Mouse (Mus musculus) erythroblast, embryonic 14.5 days (primary cell): ENCODE measurements around the gene Olig1. TPM values are rescaled to one million over a fixed set of nuclear protein-coding genes. Genes with fewer than 3 reads are reported as not detected.

Source experiments
- H3K27me3 ChIP-seq: 2 replicates; pipeline ENCODE4 v1.6.1; 2012; ENCODE audit warnings: inconsistent platforms; ENCODE audit not compliant: control insufficient read depth
- H3K36me3 ChIP-seq: 2 replicates; pipeline ENCODE4 v1.6.1; 2012; ENCODE audit warnings: mild to moderate bottlenecking, inconsistent platforms; ENCODE audit not compliant: control insufficient read depth
- H3K4me1 ChIP-seq: 2 replicates; pipeline ENCODE4 v1.6.1; 2012; ENCODE audit warnings: inconsistent platforms; ENCODE audit not compliant: control insufficient read depth
- H3K4me3 ChIP-seq: replicated peaks from 2 replicates; pipeline ENCODE3; 2012; ENCODE audit warnings: moderate library complexity, mild to moderate bottlenecking, inconsistent platforms
- H3K9me3 ChIP-seq: 2 replicates; pipeline ENCODE4 v1.6.1; 2012; ENCODE audit warnings: low read length, inconsistent platforms, mixed read lengths; ENCODE audit not compliant: control insufficient read depth
- GATA1 ChIP-seq: IDR thresholded peaks from 2 replicates; pipeline ENCODE4 v1.6.1; 2012; ENCODE audit warnings: low read length, inconsistent platforms, mixed read lengths
- TAL1 ChIP-seq: IDR thresholded peaks from 3 replicates; pipeline ENCODE4 v1.6.1; 2012; ENCODE audit warnings: low read length, inconsistent platforms, mixed read lengths
- polyA plus RNA-seq: library from polyadenylated mRNA; stranded (reverse); fragments of >175 nt; gene quantifications from 2 replicates; pipeline ENCODE4 v1.2.3, GENCODE M21; 2012

Olig1 gene
- polyA plus RNA-seq, 1 experiment, result not detected

GRCm38 (mm10) chr16:91300641-91301441 lies 31.3 kb downstream of the Olig1 start:
- no peaks in the 10 kb centered on the region for H3K36me3 ChIP-seq
- H3K27me3 ChIP-seq, result peaks cover 4% of the 10 kb centered on the region
- TF ChIP-seq TAL1 (no peak), GATA1 (no peak)
- no peak overlapping the region for H3K4me3 ChIP-seq
- no peaks in the 10 kb centered on the region for H3K4me1 ChIP-seq
- no peaks in the 10 kb centered on the region for H3K9me3 ChIP-seq

GRCm38 (mm10) chr16:91301454-91301853 lies 31.9 kb downstream of the Olig1 start:
- H3K9me3 ChIP-seq, result no peaks in the 10 kb centered on the region
- peaks cover 4% of the 10 kb centered on the region for H3K27me3 ChIP-seq
- no peak overlapping the region for H3K4me3 ChIP-seq
- no peaks in the 10 kb centered on the region for H3K36me3 ChIP-seq
- no peaks in the 10 kb centered on the region for H3K4me1 ChIP-seq
- TF ChIP-seq GATA1, result no peak
- TF ChIP-seq TAL1, result no peak

- H3K36me3 ChIP-seq, result no peaks in the 10 kb centered on the region
- H3K27me3 ChIP-seq, result peaks cover 6% of the 10 kb centered on the region
- TF ChIP-seq GATA1 (no peak), TAL1 (no peak)
- H3K4me1 ChIP-seq, result no peaks in the 10 kb centered on the region
- no peak overlapping the region for H3K4me3 ChIP-seq
- H3K9me3 ChIP-seq, result no peaks in the 10 kb centered on the region
Measured at GRCm38 (mm10) chr16:91303776-91304709, 34.5 kb downstream of the Olig1 start.

GRCm38 (mm10) chr16:91305512-91306111 lies 36.0 kb downstream of the Olig1 start:
- Histone ChIP-seq H3K4me3 (no peak overlapping the region), H3K27me3 (peaks cover 6% of the 10 kb centered on the region), H3K9me3 (no peaks in the 10 kb centered on the region), H3K36me3 (no peaks in the 10 kb centered on the region), H3K4me1 (no peaks in the 10 kb centered on the region)
- TF ChIP-seq TAL1 (no peak), GATA1 (no peak)

- Histone ChIP-seq H3K4me1 (peaks cover 4% of the 10 kb centered on the region), H3K27me3 (peaks cover 14% of the 10 kb centered on the region), H3K9me3 (no peaks in the 10 kb centered on the region), H3K4me3 (no peak overlapping the region), H3K36me3 (no peaks in the 10 kb centered on the region)
- no peak for TF ChIP-seq GATA1
- no peak for TF ChIP-seq TAL1
Measured at GRCm38 (mm10) chr16:91309872-91310271, 40.3 kb downstream of the Olig1 start.

- H3K4me3 ChIP-seq, result no peak overlapping the region
- H3K36me3 ChIP-seq, result no peaks in the 10 kb centered on the region
- TF ChIP-seq TAL1 (no peak), GATA1 (no peak)
- H3K9me3 ChIP-seq, result no peaks in the 10 kb centered on the region
- peaks cover 4% of the 10 kb centered on the region for H3K4me1 ChIP-seq
- peaks cover 18% of the 10 kb centered on the region for H3K27me3 ChIP-seq
Measured at GRCm38 (mm10) chr16:91312921-91313320, 43.3 kb downstream of the Olig1 start.

GRCm38 (mm10) chr16:91314114-91314775 lies 44.7 kb downstream of the Olig1 start:
- no peaks in the 10 kb centered on the region for H3K36me3 ChIP-seq
- H3K4me3 ChIP-seq, result no peak overlapping the region
- no peaks in the 10 kb centered on the region for H3K9me3 ChIP-seq
- peaks cover 16% of the 10 kb centered on the region for H3K27me3 ChIP-seq
- TF ChIP-seq GATA1 (no peak), TAL1 (no peak)
- H3K4me1 ChIP-seq, result peaks cover 4% of the 10 kb centered on the region

- no peak overlapping the region for H3K4me3 ChIP-seq
- H3K36me3 ChIP-seq, result no peaks in the 10 kb centered on the region
- TF ChIP-seq TAL1 (no peak), GATA1 (no peak)
- no peaks in the 10 kb centered on the region for H3K4me1 ChIP-seq
- H3K27me3 ChIP-seq, result peaks cover under 1% of the 10 kb centered on the region
- H3K9me3 ChIP-seq, result no peaks in the 10 kb centered on the region
Measured at GRCm38 (mm10) chr16:91320191-91320590, 50.6 kb downstream of the Olig1 start.

GRCm38 (mm10) chr16:91320608-91321007 lies 51.0 kb downstream of the Olig1 start:
- TF ChIP-seq TAL1 (no peak), GATA1 (no peak)
- no peak overlapping the region for H3K4me3 ChIP-seq
- no peaks in the 10 kb centered on the region; the same call in 1 of the 2 replicates for H3K27me3 ChIP-seq
- no peaks in the 10 kb centered on the region for H3K4me1 ChIP-seq
- H3K9me3 ChIP-seq, result no peaks in the 10 kb centered on the region
- H3K36me3 ChIP-seq, result no peaks in the 10 kb centered on the region

Other genes with a start within 250 kb of the Olig1 start
- 1.5 and 2.1 TPM in 2 replicates for gene Paxbp1, start 225.2 kb upstream of the Olig1 start, polyA plus RNA-seq
- gene 4932438H23Rik, start 174.7 kb upstream of the Olig1 start, polyA plus RNA-seq, result not detected in 2 replicates
- gene Olig2, start 44.3 kb upstream of the Olig1 start, polyA plus RNA-seq, result not detected in 2 replicates
- 7.3 and 9.3 TPM in 2 replicates for gene Ifnar2, start 103.0 kb downstream of the Olig1 start, polyA plus RNA-seq
- not detected in 2 replicates for gene Gm21970, start 121.9 kb downstream of the Olig1 start, polyA plus RNA-seq
- gene Il10rb, start 136.4 kb downstream of the Olig1 start, polyA plus RNA-seq, result 0.73 and 0.96 TPM in 2 replicates
- gene Ifnar1, start 215.5 kb downstream of the Olig1 start, polyA plus RNA-seq, result 0.82 and 1.0 TPM in 2 replicates